Mouse (Mus musculus) embryonic fibroblast, embryonic 13.5 days (primary cell): ENCODE measurements around the gene Psma7. TPM values are rescaled to one million over a fixed set of nuclear protein-coding genes. Genes with fewer than 3 reads are reported as not detected.

ENCODE experiments used
- H3K27ac ChIP-seq: 2 replicates; pipeline ENCODE4 v1.5.1; 2012; ENCODE audit warnings: low read length, control low read depth, inconsistent platforms; ENCODE audit not compliant: insufficient read depth
- H3K4me1 ChIP-seq: 2 replicates; pipeline ENCODE4 v1.6.1; 2011; ENCODE audit warnings: low read length; ENCODE audit not compliant: control insufficient read depth, insufficient read depth
- H3K4me3 ChIP-seq: 2 replicates; pipeline ENCODE4 v1.5.1; 2011; ENCODE audit warnings: mild to moderate bottlenecking, control low read depth, low read length; ENCODE audit not compliant: insufficient read depth
- CTCF ChIP-seq: IDR thresholded peaks from 2 replicates; pipeline ENCODE4 v1.5.1; 2011; ENCODE audit warnings: mild to moderate bottlenecking, control low read depth, low read length, moderate library complexity, borderline replicate concordance; ENCODE audit not compliant: insufficient read depth
- POLR2A ChIP-seq: IDR thresholded peaks from 2 replicates; pipeline ENCODE4 v1.6.1; 2011; ENCODE audit warnings: low read depth, mild to moderate bottlenecking, control low read depth, low read length, moderate library complexity
- polyA plus RNA-seq: library from polyadenylated mRNA; stranded (reverse); fragments of >200 nt; gene quantifications from 2 replicates; pipeline ENCODE4 v1.2.4, GENCODE M21; 2011; ENCODE audit warnings: low read depth; ENCODE audit not compliant: missing spikeins, insufficient read length

Psma7 gene
- 163 and 173 TPM in 2 replicates for polyA plus RNA-seq

DNA sequence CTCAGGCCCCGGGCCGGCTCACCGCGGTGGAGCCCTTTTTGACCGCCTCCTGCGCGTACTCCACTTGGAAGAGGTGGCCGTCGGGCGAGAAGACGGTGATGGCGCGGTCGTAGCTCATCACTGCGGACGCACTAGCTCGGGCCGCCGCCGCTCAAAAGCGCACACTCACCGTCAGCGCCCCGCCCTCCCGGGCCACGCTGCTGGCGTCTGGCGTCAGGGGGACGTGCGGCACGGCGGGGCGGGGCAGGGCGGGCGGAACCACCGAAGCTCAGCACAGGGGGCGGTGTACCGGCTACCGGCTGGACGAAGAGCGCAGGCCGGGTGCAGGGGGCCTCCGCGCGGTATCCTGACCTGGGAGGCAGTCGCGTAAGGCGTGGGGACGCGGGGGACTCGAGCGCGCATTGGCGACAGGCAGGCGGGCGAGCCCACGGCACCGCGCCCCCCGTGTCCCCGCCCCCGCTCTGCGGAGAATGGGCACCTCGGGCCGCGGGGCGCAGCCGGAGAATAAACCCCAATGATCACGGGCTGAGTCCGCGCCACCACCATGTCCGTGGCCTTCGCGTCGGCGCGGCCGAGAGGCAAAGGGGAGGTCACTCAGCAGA lies at the start of gene Psma7, which contains the start of gene Ss18l1:
Gene Psma7, minus strand, starts transcription at position 178 of the 602 bp plus-strand sequence.
Gene Ss18l1, plus strand, starts transcription at position 254 of the 602 bp plus-strand sequence.
- TF ChIP-seq CTCF = no peak
- TF ChIP-seq POLR2A = peak; percentile 89; the same call in 1 of the 2 replicates
- H3K27ac ChIP-seq = peak within 1 kb of the TSS; percentile 55
- H3K4me3 ChIP-seq = peak within 1 kb of the TSS; percentile 86
- H3K4me1 ChIP-seq = peaks cover 17% of the 10 kb centered on the region; the same call in 1 of the 2 replicates

DNA sequence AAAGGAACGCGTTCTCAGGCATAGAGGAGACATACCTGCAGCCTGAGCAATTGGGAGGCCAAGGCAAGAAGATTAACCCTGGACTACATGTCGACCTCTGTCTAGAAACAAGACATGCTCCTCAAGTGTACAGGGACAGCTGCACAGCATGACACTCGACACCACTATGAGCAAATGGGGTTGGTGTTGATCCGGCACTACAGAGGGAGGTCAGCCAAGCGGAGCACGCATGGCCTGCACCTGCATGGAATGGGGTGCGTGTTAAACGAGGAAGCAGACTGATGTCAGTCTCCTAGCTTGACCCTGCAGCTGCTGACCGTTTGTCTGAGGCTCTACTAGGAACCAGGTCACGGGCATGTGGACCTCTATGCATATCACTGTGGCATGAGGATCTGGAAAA lies 48.1 kb upstream of the Psma7 start:
- TF ChIP-seq POLR2A (no peak), CTCF (no peak)
- Histone ChIP-seq H3K4me1 (no peaks in the 10 kb centered on the region), H3K4me3 (no peak overlapping the region), H3K27ac (no peak overlapping the region)

DNA sequence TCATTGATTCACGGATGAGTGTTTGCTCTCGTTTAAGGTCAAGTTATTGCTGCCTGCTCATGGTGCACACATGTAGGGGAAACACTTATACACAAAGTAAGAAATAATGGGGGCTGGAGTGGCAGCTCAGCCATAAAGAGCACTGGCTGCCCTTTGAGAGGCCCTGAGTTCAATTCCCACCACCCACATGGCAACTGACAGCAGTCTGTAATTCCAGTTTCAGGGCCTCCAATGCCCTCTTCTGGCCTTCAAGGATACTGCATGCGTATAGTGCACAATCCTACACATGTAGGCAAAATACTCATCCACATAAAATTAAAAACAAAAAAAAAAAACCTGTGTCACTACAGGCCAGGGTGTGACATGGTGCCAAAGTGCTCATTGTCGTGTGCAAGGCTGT lies 45.2 kb upstream of the Psma7 start:
- Histone ChIP-seq H3K4me3 (no peak overlapping the region), H3K4me1 (no peaks in the 10 kb centered on the region; the same call in 1 of the 2 replicates), H3K27ac (no peak overlapping the region)
- TF ChIP-seq POLR2A = no peak
- no peak for TF ChIP-seq CTCF

DNA sequence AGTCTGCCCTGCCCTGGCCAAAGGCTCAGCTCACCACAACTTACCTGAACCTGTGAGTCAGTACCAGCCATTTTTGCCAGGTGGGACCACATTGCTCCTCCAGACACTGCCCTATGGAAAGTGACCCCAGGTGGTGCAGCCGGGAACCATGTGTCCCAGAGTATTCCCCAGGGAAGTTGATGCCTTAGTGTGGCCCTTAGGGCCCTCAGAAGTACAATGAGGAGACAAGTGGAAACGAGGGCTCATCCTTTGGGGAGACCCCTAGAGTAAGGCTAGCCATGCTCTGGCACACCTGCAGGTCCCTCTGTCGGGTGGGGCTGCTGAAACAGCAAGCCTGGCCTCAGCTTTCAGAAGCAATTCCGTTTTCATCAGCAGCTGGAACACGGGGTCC lies 44.4 kb upstream of the Psma7 start:
- Histone ChIP-seq H3K27ac (no peak overlapping the region), H3K4me1 (no peaks in the 10 kb centered on the region; the same call in 1 of the 2 replicates), H3K4me3 (no peak overlapping the region)
- TF ChIP-seq POLR2A = no peak
- TF ChIP-seq CTCF = no peak

DNA sequence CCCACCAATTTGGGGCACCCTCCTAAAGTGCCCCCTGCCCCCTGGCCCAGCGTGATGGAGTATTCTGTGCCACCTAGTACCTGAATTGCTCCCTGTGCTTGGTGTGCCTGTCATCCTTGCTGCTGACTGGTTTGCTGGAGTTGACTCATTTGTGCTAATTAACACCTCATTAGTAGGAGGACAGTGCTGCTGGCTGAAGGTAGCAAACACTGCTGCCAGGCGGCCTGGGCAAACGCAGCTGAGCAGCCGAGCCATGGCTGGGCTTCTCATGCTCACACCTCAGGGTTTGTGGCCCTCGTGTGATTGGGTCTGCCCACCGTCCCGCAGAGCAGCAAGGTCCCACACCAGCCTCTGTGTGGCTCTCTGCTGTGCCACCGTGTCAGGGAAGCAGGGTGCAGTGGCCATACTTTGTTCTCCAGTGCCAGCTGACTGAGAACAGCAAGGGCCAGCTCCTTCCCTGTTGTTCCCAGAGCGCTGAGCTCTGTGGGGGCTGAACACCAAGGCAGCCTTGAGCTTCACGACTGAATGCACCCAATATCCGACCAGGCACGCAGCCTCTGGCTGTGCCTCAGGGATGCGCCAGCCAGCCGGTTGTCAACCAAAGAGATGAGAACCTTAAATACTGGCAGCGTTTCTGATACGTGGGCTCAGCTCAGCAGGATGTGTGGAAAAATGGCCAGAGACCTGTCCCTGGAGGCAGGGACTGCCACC lies 43.8 kb upstream of the Psma7 start:
- H3K27ac ChIP-seq = no peak overlapping the region
- TF ChIP-seq CTCF (no peak), POLR2A (no peak)
- H3K4me1 ChIP-seq = no peaks in the 10 kb centered on the region; the same call in 1 of the 2 replicates
- H3K4me3 ChIP-seq = no peak overlapping the region

DNA sequence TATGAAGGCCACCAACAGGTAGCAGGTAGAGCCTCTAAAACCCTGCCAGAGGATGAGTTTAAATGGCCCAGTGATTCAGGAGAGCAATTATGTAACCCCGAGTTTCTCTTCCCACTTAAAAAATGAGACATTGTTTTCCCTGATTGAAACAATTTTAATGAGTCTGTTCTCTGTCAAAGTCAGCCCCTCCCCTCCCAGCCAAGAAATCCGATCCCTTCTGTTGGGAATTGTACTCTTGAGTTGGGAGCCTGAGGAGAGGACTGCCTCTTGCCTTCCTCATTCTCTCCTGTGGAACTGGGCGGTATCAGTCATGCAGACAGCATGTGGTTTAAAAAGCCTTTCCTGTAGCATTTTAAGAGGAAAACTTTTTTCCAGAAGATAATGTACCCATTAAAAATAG lies 42.3 kb upstream of the Psma7 start:
- Histone ChIP-seq H3K4me3 (no peak overlapping the region), H3K4me1 (no peaks in the 10 kb centered on the region; the same call in 1 of the 2 replicates), H3K27ac (no peak overlapping the region)
- no peak for TF ChIP-seq CTCF
- no peak for TF ChIP-seq POLR2A

DNA sequence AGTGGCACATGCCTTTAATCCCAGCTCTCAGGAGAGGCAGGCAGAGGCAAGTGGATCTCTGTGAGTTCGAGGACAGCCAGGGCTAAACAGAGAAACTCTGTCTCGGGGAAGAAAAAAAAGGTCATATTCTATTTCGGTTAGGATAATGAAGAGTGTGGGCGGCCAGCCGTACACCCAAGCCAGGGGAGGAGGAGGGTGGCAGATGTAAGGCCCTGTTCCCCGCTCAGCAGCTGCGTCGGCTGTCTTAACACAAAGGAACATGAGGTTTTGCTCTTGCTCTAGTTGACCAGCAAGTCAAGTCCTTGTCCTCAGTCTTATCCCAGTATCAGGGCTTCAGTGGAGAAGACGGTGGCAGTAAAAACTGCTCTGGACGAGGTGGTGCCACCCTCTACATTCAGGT lies 40.8 kb upstream of the Psma7 start:
- TF ChIP-seq POLR2A (no peak), CTCF (no peak)
- Histone ChIP-seq H3K4me1 (no peaks in the 10 kb centered on the region; the same call in 1 of the 2 replicates), H3K27ac (no peak overlapping the region), H3K4me3 (no peak overlapping the region)

DNA sequence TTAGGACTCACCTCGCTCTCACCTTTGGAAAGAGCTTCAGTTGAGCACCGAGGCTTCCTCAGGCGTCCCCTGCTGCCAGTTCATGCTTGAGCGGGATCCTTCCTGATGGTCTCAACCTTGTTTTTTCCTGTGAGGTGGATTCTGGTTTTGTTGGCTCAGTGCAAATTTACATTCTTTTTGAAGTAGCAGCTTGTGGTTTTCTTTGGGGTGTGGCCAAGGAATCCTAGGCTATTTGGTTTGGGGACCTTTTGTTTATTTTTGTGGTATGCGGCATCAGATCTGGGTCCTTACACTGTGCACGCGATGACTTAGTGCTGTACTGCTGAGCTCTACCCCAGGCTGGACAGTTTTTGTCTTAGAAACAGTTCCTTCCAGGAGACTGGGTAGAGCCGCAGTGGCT lies 38.4 kb upstream of the Psma7 start:
- no peak for TF ChIP-seq POLR2A
- TF ChIP-seq CTCF = no peak
- Histone ChIP-seq H3K27ac (no peak overlapping the region), H3K4me3 (no peak overlapping the region), H3K4me1 (no peaks in the 10 kb centered on the region; the same call in 1 of the 2 replicates)

DNA sequence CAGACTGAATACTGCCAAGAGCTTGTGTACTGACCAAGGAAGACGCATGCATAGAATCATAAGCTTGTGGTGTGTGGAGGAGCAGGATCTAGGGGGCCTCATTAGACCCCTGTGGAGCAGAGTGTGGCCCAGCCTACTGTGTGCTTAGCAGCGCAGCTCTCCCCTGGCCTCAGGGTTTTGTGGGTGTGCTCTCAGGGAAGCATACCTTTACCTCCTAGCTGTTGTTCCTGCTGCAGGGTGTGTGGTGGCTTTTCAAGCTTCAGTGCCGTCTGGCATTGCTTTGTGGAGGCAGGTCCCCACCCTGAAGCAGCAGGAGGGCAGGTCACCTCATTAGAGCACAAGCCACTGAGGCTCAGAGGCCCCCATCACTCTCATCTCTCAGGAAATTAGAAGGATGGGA lies 35.4 kb upstream of the Psma7 start:
- Histone ChIP-seq H3K4me3 (no peak overlapping the region), H3K4me1 (peaks cover 1% of the 10 kb centered on the region; the same call in 1 of the 2 replicates), H3K27ac (no peak overlapping the region)
- no peak for TF ChIP-seq CTCF
- no peak for TF ChIP-seq POLR2A

DNA sequence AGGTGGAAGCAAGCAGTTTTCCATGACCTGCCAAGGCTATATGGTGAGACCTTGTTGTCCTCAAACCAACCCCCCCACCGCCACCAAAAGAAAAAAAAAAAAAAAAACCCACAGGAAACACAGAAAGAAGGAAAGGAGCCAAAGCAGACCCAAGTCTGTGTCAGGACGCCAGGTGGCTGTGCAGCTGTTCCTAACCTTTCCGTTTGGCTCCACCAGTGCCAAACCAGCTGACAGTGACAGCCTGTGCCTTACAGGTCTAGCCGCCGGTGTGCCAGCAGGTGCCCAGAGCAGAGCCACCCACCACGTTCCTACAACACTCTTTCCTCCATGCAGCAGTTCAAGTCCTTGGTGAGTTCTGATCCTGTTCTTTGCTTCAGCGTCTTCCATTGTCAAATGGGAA lies 30.7 kb upstream of the Psma7 start:
- Histone ChIP-seq H3K4me3 (no peak overlapping the region), H3K4me1 (peaks cover 9% of the 10 kb centered on the region)
- TF ChIP-seq CTCF = no peak
- TF ChIP-seq POLR2A = no peak

More for the DNA sequence above, 30.7 kb upstream of the Psma7 start:
- H3K27ac ChIP-seq = no peak overlapping the region
